Comparison of ENCODE assay signal across 28 mouse cellular contexts in genomic region chr1:96556258-96556657, GRCm38 (mm10).
"Had no signal": no experiment of that assay in that cellular context is flagged by ENCODE, and none has a peak within 500 bp of the region (broad histone marks: within the 10 kb centered on the region; RNA-seq: fewer than 3 reads in every experiment).

No protein-coding gene starts in this region.

- H3K9ac ChIP-seq: embryonic facial prominence, embryonic 12.5 days; embryonic facial prominence, embryonic 13.5 days; embryonic facial prominence, embryonic 15.5 days; forebrain, embryonic 12.5 days; forebrain, embryonic 13.5 days; forebrain, embryonic 15.5 days; forebrain, postnatal 0 days had no signal

- H3K4me1 ChIP-seq: embryonic facial prominence, embryonic 10.5 days; embryonic facial prominence, embryonic 12.5 days; embryonic facial prominence, embryonic 13.5 days; embryonic facial prominence, embryonic 15.5 days; forebrain, embryonic 10.5 days; forebrain, embryonic 12.5 days; forebrain, embryonic 13.5 days; forebrain, embryonic 15.5 days had no signal

- H3K27me3 ChIP-seq: embryonic facial prominence, embryonic 12.5 days; embryonic facial prominence, embryonic 13.5 days; embryonic facial prominence, embryonic 15.5 days; forebrain, embryonic 12.5 days; forebrain, embryonic 13.5 days; forebrain, embryonic 15.5 days had no signal

- H3K36me3 ChIP-seq: embryonic facial prominence, embryonic 10.5 days; embryonic facial prominence, embryonic 12.5 days; embryonic facial prominence, embryonic 13.5 days; embryonic facial prominence, embryonic 15.5 days; forebrain, embryonic 10.5 days; forebrain, embryonic 12.5 days; forebrain, embryonic 15.5 days had no signal

- ATAC-seq: forebrain, embryonic 13.5 days; forebrain, embryonic 14.5 days; forebrain, embryonic 15.5 days; forebrain, embryonic 16.5 days; forebrain, postnatal 0 days had no signal

- H3K4me2 ChIP-seq: embryonic facial prominence, embryonic 12.5 days; embryonic facial prominence, embryonic 13.5 days; embryonic facial prominence, embryonic 15.5 days; forebrain, embryonic 12.5 days; forebrain, embryonic 13.5 days; forebrain, embryonic 15.5 days had no signal

- H3K4me3 ChIP-seq: embryonic facial prominence, embryonic 10.5 days; embryonic facial prominence, embryonic 12.5 days; embryonic facial prominence, embryonic 13.5 days; embryonic facial prominence, embryonic 15.5 days; erythroblast, embryonic 14.5 days; forebrain, embryonic 10.5 days; forebrain, embryonic 12.5 days; forebrain, embryonic 13.5 days; forebrain, embryonic 15.5 days; gastrocnemius, adult 2 months had no signal

- H3K27ac ChIP-seq: embryonic facial prominence, embryonic 10.5 days; embryonic facial prominence, embryonic 12.5 days; embryonic facial prominence, embryonic 13.5 days; embryonic facial prominence, embryonic 15.5 days; forebrain, embryonic 10.5 days; forebrain, embryonic 12.5 days; forebrain, embryonic 13.5 days; forebrain, embryonic 15.5 days; gastrocnemius, adult 2 months had no signal

- H3K9me3 ChIP-seq: embryonic facial prominence, embryonic 10.5 days; embryonic facial prominence, embryonic 12.5 days; embryonic facial prominence, embryonic 13.5 days; embryonic facial prominence, embryonic 15.5 days; forebrain, embryonic 10.5 days; forebrain, embryonic 12.5 days; forebrain, embryonic 13.5 days; forebrain, embryonic 15.5 days had no signal

- DNase-seq: cerebellum, adult 2 months; cerebellum, adult 8-10 months; cerebellum, adult 9-10 months; cerebellum, adult 9-11 months; cerebellum, postnatal 10 days; cerebellum, postnatal 14 days; cerebellum, postnatal 25 days; cerebellum, postnatal 36 days; embryo, embryonic 11 days; forebrain, postnatal 0 days; gastrocnemius, adult 2 months; gastrocnemius, postnatal 10 days; gastrocnemius, postnatal 14 days; gastrocnemius, postnatal 25 days; gastrocnemius, postnatal 36 days; heart, adult 11 months; heart, adult 18-20 months had no signal
